Mouse (Mus musculus) G1E-ER4 (cell line): ENCODE results near the gene Olfr1299. TPM values are rescaled to one million over a fixed set of nuclear protein-coding genes. Genes with fewer than 3 reads are reported as not detected.

Experiments used
- GATA1 ChIP-seq: IDR thresholded peaks from one replicate; pipeline ENCODE4 v1.8.0; 2012; ENCODE audit warnings: low read length, inconsistent platforms
- polyA plus RNA-seq: library from polyadenylated mRNA; stranded (reverse); fragments of >175 nt; gene quantifications from 2 replicates; pipeline ENCODE4 v1.2.3, GENCODE M21; 2012

The Olfr1299 gene
- not detected in 2 replicates for polyA plus RNA-seq

DNA sequence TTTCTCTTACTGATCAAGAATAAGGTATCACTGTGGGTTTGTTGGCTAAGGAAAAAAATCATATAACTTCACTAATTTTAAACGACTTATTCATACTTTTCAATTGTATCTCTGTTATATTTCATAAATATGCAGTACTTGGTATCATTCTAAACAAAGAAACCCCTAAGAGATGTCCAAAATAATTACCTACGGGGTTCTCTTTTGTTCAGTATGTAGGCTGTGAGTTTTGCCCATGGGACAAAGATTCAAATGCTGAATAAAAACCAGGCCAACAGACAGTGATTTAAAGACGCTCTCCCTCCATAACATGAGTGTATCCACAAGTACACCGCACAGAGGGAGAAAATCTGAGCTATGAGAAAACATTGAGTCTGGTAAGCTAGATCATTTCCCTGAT is at the start of gene Olfr1299:
Olfr1299 (plus strand) TSS at position 301 of the 400 bp plus-strand sequence.
- TF ChIP-seq GATA1: no peak

DNA sequence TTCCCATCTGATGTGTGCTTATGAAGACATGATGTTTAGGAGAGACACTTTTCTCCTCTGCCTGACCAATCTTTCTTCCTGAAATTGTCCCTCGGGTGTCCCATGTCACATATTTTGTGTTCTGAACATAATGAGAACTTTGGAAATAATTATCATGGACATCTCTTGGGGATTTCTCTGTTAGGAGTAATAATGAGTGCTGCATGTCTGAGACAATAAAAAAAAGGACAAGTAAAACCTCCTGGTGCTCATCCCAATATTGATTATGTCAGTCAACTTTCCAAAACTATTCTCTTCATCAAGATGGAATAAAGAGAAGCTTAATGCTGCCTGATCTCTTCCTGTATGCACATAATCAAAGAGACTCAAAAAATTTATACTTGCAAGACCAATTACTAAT is 34.8 kb upstream of the Olfr1299 start, which contains the start of gene Olfr1297:
Olfr1297 (minus strand) TSS at position 101 of the 400 bp plus-strand sequence.
- TF ChIP-seq GATA1: no peak

DNA sequence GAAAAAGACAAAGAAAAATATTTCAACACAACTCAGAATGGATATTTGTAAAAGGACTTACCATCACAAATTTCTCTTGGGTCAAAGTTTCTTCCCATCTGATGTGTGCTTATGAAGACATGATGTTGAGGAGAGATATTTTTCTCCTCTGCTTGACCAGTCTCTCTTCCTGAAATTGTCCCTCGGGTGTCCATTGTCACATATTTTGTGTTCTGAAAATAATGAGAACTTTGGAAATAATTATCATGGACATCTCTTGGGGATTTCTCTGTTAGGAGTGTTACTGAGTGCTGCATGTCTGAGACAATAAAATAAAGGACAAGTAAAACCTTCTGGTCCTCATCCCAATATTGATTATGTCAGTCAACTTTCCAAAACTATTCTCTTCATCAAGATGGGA is 12.1 kb upstream of the Olfr1299 start, which contains the start of gene Olfr1298:
Olfr1298 (minus strand) TSS at position 101 of the 400 bp plus-strand sequence.
- TF ChIP-seq GATA1: no peak

Other genes with a start within 250 kb of the Olfr1299 start
- not detected in 2 replicates for gene Olfr1286, start 238.3 kb upstream of the Olfr1299 start, polyA plus RNA-seq
- not detected in 2 replicates for gene Olfr1287, start 212.3 kb upstream of the Olfr1299 start, polyA plus RNA-seq
- not detected in 2 replicates for gene Olfr1288, start 187.3 kb upstream of the Olfr1299 start, polyA plus RNA-seq
- not detected in 2 replicates for gene Olfr1289, start 180.6 kb upstream of the Olfr1299 start, polyA plus RNA-seq
- gene Olfr1290, start 167.6 kb upstream of the Olfr1299 start, polyA plus RNA-seq: not detected in 2 replicates
- gene Olfr1291-ps1, start 164.2 kb upstream of the Olfr1299 start, polyA plus RNA-seq: not detected in 2 replicates
- not detected in 2 replicates for gene Olfr1293-ps, start 136.2 kb upstream of the Olfr1299 start, polyA plus RNA-seq
- gene Olfr1294, start 121.1 kb upstream of the Olfr1299 start, polyA plus RNA-seq: not detected in 2 replicates
- not detected in 2 replicates for gene Olfr1295, start 91.7 kb upstream of the Olfr1299 start, polyA plus RNA-seq
- not detected in 2 replicates for gene Olfr1297, start 34.9 kb upstream of the Olfr1299 start, polyA plus RNA-seq
- not detected in 2 replicates for gene Olfr1298, start 12.2 kb upstream of the Olfr1299 start, polyA plus RNA-seq
- not detected in 2 replicates for gene Olfr1301, start 89.6 kb downstream of the Olfr1299 start, polyA plus RNA-seq
- gene Olfr1302, start 116.0 kb downstream of the Olfr1299 start, polyA plus RNA-seq: not detected in 2 replicates
- not detected in 2 replicates for gene Olfr1303, start 158.9 kb downstream of the Olfr1299 start, polyA plus RNA-seq
- gene Olfr1305, start 215.7 kb downstream of the Olfr1299 start, polyA plus RNA-seq: not detected in 2 replicates